Mouse (Mus musculus) olfactory bulb, adult 2 months (tissue): ENCODE measurements around the gene Olfr172.

ENCODE experiments used
- CTCF ChIP-seq: fragments of 200-500 bp; IDR thresholded peaks from 2 replicates; pipeline ENCODE4 v1.5.1; 2012; ENCODE audit warnings: low read depth, mild to moderate bottlenecking, low read length, moderate library complexity; ENCODE audit not compliant: insufficient read depth
- POLR2A ChIP-seq: fragments of 200-500 bp; IDR thresholded peaks from 2 replicates; pipeline ENCODE4 v1.6.1; 2012; ENCODE audit warnings: mild to moderate bottlenecking, low read depth, low read length, moderate library complexity; ENCODE audit not compliant: insufficient read depth

DNA sequence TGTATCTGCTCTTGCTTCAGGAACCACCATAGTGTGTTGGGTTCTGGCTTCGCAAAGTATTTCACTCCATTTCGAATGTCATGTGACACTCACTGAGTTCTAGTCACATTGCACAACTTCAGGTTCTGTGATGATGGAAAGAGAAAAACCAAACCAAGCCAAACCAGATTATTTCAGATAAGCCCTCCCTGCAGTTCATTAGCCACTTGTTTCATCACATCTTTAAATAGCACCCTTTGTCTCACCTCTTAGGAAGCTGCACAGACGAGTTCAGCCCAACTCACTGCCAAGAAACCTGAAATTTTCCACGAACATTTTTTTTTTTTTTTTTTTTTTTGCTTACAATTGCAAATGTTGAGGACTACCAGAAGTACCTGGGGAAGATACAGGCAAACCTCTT lies 16.3 kb downstream of the Olfr172 start:
- TF ChIP-seq POLR2A (no peak), CTCF (no peak)
